Mouse (Mus musculus): ENCODE results near the gene 1700029P11Rik. TPM values are rescaled to one million over a fixed set of nuclear protein-coding genes. Genes with fewer than 3 reads are reported as not detected.

Gene 1700029P11Rik
- polyA plus RNA-seq, 1 experiment from 2014 or later, result not detected

DNA sequence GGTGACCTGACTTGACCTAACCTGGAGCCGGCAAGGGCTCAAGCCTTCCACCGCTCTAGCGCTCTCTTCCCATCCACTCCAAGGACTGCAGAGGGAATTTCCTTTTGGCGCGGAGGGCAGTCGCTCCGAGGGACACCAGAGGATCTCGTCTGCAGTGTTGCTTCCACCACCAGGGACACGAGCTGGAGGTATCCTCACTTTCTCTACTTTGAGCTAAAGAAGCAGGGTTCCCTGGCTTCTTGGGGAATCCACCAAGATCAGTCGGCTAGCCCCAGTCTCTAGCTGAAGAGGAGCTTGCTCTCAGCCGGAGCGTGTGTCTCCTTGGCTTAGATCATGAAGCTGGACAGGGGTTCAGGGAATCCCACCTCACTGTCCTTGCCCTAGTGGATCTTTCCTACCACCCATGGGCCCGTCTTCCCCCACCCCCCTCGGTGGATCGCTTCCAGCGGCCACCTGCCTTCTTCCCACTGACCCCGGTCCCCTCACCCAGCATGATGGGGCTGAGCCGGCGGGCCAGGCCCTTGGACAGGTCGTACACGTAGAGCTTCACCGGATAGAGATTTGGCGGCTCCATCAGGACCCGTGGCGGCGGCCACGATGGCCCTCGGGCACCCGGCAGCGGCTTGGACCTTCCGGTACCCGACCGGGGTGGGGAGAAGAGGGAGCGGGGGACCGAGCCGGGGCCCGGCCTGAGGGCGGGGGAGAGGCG, 35.2 kb downstream of the 1700029P11Rik start:
- H3K9ac ChIP-seq, result peak overlapping the region; percentile 81
- H3K27me3 ChIP-seq, result no peaks in the 10 kb centered on the region
- ATAC-seq (replicated peaks; ENCODE audit: insufficient number of reproducible peaks, insufficient read depth, low FRiP score, low read depth), result no peak; the same call in 1 of the 2 replicates
- peaks cover 22% of the 10 kb centered on the region for H3K4me1 ChIP-seq (replicated peaks)
- H3K9me3 ChIP-seq (replicated peaks), result no peaks in the 10 kb centered on the region
- peaks cover 8% of the 10 kb centered on the region; the same call in 1 of the 2 replicates for H3K36me3 ChIP-seq
- peak overlapping the region; percentile 83 for H3K4me2 ChIP-seq
- WGBS, result under 1% methylated on average over 39 of the region's 39 CpGs
- H3K27ac ChIP-seq, result peak overlapping the region; percentile 81
- peak overlapping the region; percentile 80 for H3K4me3 ChIP-seq

DNA sequence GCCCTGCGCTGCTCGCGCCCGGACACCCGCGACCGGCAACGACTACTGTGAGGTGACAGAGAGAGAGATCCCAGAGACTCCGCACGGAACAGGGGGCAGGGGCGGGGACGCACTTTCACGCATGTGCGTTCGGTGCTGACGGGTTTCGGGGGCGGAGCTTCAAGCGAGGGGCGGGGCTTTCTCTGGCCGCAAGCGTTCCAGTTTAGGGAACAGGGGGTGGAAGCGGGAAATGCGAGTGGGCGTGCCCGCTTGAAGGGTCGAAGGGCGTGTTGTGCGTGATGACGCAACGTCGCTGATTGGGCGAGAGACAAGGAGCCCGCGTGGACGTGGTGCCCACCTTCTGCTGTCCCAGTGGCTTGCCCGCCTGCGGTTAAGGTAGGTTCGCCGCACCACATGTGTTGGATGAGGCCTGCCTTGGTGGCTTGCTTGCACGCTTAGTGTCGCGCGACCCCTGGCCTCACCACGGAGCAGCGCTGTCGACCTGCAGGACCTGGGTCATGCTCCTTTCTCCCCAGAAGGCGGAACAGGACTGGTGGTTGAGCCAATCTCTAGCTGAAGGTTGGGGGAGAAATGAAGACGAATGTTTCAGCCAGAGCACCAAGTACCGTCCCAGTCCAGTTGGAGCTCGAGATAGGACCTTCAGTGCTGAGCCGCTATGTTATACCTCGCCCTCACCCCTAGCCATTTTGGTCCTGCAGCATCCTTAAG, 35.9 kb downstream of the 1700029P11Rik start:
- ATAC-seq (replicated peaks; ENCODE audit: insufficient number of reproducible peaks, insufficient read depth, low FRiP score, low read depth), result peak; percentile 96
- WGBS, result under 1% methylated on average over 53 of the region's 53 CpGs
- H3K36me3 ChIP-seq, result peaks cover 8% of the 10 kb centered on the region; the same call in 1 of the 2 replicates
- no peaks in the 10 kb centered on the region for H3K9me3 ChIP-seq (replicated peaks)
- H3K4me1 ChIP-seq (replicated peaks), result peaks cover 22% of the 10 kb centered on the region
- H3K9ac ChIP-seq, result peak overlapping the region; percentile 81
- peak overlapping the region; percentile 81 for H3K27ac ChIP-seq
- H3K27me3 ChIP-seq, result no peaks in the 10 kb centered on the region
- peak overlapping the region; percentile 83 for H3K4me2 ChIP-seq
- peak overlapping the region; percentile 80 for H3K4me3 ChIP-seq

DNA sequence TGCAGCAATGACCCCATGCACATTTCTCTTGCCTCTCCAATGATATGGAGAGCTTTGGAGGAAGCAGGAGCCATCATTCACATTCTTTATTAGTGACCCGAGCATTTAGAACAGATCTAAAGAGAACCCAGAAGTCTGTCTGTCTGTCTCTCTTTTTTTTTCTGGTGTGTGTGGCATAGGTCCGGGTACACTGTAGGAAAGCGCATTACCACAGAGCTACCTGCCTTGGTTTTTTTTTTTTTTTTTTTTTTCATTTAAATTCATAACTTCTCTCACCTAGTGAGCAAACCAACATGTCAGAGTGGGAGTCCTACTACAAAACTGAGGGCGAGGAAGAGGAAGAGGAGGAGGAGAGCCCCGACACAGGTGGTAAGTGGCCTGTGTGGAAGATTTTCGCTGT, 36.5 kb downstream of the 1700029P11Rik start:
- peak overlapping the region; percentile 83 for H3K4me2 ChIP-seq
- no peak for ATAC-seq (replicated peaks; ENCODE audit: insufficient number of reproducible peaks, insufficient read depth, low FRiP score, low read depth)
- peak overlapping the region; percentile 80 for H3K4me3 ChIP-seq
- H3K27ac ChIP-seq, result peak overlapping the region; percentile 81
- H3K36me3 ChIP-seq, result peaks cover 11% of the 10 kb centered on the region; the same call in 1 of the 2 replicates
- no peaks in the 10 kb centered on the region for H3K27me3 ChIP-seq
- peak overlapping the region; percentile 81 for H3K9ac ChIP-seq
- H3K9me3 ChIP-seq (replicated peaks), result no peaks in the 10 kb centered on the region
- peaks cover 22% of the 10 kb centered on the region for H3K4me1 ChIP-seq (replicated peaks)
- WGBS, result 19% methylated on average over 6 of the region's 6 CpGs

DNA sequence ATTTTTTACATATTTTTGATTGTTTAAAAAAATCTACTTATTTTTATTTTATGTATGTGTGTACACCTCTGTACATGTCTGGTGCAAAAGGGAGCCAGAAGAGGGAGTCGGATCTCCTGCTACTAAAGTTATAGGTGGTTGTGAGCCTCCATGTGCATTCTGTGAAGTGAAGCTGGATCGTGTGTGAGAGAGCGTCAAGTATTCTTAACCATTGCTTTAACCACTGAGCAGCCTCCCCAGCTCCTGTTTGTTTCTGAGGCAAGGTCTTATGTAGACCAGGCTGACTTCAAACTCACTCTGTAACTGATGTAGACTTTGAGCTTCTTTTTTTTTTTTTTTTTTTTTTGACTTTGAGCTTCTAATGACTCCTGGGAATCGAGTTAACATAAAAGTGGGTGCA, 37.1 kb downstream of the 1700029P11Rik start:
- Histone ChIP-seq H3K4me1 (replicated peaks) (peaks cover 22% of the 10 kb centered on the region), H3K36me3 (peaks cover 12% of the 10 kb centered on the region; the same call in 1 of the 2 replicates), H3K9me3 (replicated peaks) (no peaks in the 10 kb centered on the region), H3K4me3 (0 out of 2 replicates have a peak overlapping the region, but pooled peaks have one; percentile 0), H3K27ac (no peak overlapping the region), H3K9ac (no peak overlapping the region), H3K4me2 (no peak overlapping the region), H3K27me3 (no peaks in the 10 kb centered on the region)
- WGBS, result 73% methylated on average over 4 of the region's 4 CpGs
- ATAC-seq (replicated peaks; ENCODE audit: insufficient number of reproducible peaks, insufficient read depth, low FRiP score, low read depth), result no peak

DNA sequence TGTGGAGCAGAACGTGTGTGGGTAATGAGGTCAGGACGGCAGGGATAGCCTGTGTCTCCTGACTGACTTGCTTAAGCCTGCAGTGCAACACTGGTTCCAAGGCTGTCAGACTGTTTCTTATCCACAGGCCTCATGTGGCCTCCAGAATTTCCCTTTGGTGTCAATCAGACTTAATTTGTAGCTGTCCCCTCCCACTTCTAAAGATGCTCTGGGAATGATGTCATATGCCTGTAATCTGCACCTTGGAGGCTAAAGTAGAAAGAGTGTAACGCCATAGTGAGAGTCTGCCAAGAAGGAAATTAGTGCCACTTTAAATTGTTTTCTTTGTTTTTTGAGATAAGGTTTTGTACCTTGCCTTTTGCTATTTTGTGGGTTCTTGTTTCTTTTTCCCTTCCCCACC, 38.9 kb downstream of the 1700029P11Rik start:
- 39% methylated on average over 3 of the region's 3 CpGs for WGBS
- Histone ChIP-seq H3K4me2 (no peak overlapping the region), H3K4me1 (replicated peaks) (peaks cover 22% of the 10 kb centered on the region), H3K36me3 (peaks cover 26% of the 10 kb centered on the region), H3K4me3 (no peak overlapping the region), H3K27me3 (no peaks in the 10 kb centered on the region), H3K27ac (no peak overlapping the region; the same call in 1 of the 2 replicates), H3K9ac (no peak overlapping the region), H3K9me3 (replicated peaks) (no peaks in the 10 kb centered on the region)
- no peak for ATAC-seq (replicated peaks; ENCODE audit: insufficient number of reproducible peaks, insufficient read depth, low FRiP score, low read depth)

DNA sequence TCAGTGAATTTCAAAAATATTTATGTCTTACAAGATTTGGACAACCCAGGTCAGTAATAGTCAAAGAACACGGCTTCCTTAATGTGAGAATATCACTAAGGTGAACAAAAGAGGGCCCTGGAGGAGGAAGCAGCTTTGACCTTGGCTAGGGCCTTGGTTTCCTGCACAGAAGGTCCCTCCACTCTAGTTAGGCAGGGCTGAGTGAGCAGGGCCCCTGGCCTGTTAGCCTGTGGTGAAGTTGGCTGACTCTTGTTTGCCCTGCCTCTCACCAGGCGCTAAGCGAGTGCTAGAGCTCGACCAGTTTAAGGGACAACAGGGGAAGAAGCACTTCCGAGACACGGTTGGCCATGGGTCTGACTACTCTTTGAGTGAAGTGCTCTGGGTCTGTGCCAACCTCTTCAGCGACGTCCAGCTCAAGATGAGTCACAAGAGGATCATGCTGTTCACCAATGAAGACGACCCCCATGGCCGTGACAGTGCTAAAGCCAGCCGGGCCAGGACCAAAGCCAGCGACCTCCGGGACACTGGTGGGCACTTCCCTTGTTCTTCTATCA, 42.3 kb downstream of the 1700029P11Rik start:
- Histone ChIP-seq H3K9me3 (replicated peaks) (no peaks in the 10 kb centered on the region), H3K9ac (no peak overlapping the region), H3K27ac (0 out of 2 replicates have a peak overlapping the region, but pooled peaks have one; percentile 10), H3K36me3 (peaks cover 56% of the 10 kb centered on the region), H3K4me1 (replicated peaks) (peaks cover 5% of the 10 kb centered on the region; the same call in 1 of the 2 replicates), H3K4me2 (no peak overlapping the region), H3K27me3 (no peaks in the 10 kb centered on the region), H3K4me3 (no peak overlapping the region)
- no peak for ATAC-seq (replicated peaks; ENCODE audit: insufficient number of reproducible peaks, insufficient read depth, low FRiP score, low read depth)
- 57% methylated on average over 13 of the region's 13 CpGs for WGBS

DNA sequence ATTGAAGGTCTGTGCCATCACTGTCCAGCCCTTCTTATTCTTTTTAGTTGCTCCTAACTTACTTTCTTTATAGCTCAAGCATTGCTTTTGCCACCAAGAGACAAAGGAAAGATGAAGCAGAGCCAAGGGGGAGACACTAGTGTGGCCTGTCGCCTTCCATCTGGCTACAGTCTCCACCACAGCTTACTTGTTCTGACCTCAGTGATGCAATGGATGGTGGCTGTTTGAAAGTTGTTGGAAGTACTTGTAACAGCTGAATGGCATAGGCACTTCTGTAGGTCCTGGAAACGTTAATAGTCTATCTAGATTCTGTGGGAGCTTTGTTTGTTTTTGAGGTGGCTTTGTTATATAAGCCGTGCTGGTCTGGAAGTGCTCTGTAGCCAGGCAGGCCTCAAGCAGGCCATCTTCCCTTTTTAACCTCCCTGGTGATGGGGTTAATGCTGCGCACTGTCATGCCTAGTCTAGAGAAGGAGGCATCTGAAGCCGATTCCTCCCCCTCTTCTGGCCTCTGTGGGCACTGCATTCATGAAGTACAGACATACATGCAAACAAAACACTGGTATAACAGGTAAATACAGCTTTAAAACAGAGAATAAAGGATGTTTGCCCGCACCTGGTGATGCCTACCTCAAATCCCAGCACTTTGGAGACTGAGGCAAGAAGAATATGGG, 43.8 kb downstream of the 1700029P11Rik start:
- 80% methylated on average over 6 of the region's 6 CpGs for WGBS
- Histone ChIP-seq H3K4me1 (replicated peaks) (peaks cover 3% of the 10 kb centered on the region; the same call in 1 of the 2 replicates), H3K27me3 (no peaks in the 10 kb centered on the region), H3K9me3 (replicated peaks) (no peaks in the 10 kb centered on the region), H3K27ac (no peak overlapping the region), H3K4me2 (no peak overlapping the region), H3K9ac (no peak overlapping the region), H3K4me3 (no peak overlapping the region), H3K36me3 (peaks cover 64% of the 10 kb centered on the region)
- ATAC-seq (replicated peaks; ENCODE audit: insufficient number of reproducible peaks, insufficient read depth, low FRiP score, low read depth), result no peak

DNA sequence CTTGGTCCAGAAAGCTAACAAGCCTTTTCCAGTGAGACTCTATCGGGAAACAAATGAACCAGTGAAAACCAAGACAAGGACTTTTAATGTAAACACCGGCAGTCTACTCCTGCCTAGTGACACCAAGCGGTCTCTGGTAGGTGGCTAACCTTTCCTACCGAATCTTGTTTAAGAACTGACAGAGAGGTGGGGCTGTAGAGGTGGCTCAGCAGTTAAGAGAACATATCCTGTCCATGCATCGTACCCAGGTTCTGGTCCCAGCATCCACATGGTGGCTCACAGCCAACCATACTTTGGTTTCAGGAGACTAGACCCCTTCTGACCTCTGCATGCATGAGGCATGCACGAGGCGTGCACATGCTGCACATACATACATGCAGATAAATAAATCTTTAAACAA, 46.9 kb downstream of the 1700029P11Rik start:
- Histone ChIP-seq H3K36me3 (peaks cover 80% of the 10 kb centered on the region), H3K27me3 (no peaks in the 10 kb centered on the region), H3K27ac (no peak overlapping the region), H3K4me1 (replicated peaks) (peaks cover 3% of the 10 kb centered on the region; the same call in 1 of the 2 replicates), H3K4me2 (no peak overlapping the region), H3K9me3 (replicated peaks) (no peaks in the 10 kb centered on the region), H3K4me3 (no peak overlapping the region), H3K9ac (no peak overlapping the region)
- 90% methylated on average over 7 of the region's 7 CpGs for WGBS
- no peak for ATAC-seq (replicated peaks; ENCODE audit: insufficient number of reproducible peaks, insufficient read depth, low FRiP score, low read depth)

DNA sequence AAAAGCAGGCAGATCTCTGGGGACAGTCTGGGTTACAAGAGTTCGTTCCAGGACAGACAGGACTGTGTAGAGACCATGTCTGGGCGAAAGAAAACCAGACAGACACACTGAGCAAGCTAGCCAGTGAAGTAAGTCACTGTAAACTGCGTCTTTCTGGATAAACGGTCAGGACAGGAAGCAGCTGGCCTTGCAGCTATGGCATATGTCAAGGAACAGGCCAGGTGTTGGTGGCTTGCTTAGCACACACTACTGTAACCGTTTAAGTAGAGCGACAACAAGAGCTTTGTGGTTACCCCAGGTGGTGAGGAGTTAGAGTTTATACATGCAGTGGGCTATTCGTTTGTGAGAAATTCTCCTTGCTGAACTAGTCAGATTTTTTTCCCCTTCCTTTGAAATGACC, 47.4 kb downstream of the 1700029P11Rik start:
- H3K9me3 ChIP-seq (replicated peaks), result no peaks in the 10 kb centered on the region
- no peak for ATAC-seq (replicated peaks; ENCODE audit: insufficient number of reproducible peaks, insufficient read depth, low FRiP score, low read depth)
- no peak overlapping the region for H3K4me3 ChIP-seq
- H3K36me3 ChIP-seq, result peaks cover 83% of the 10 kb centered on the region
- H3K27me3 ChIP-seq, result no peaks in the 10 kb centered on the region
- H3K4me2 ChIP-seq, result no peak overlapping the region
- no peak overlapping the region for H3K9ac ChIP-seq
- no peaks in the 10 kb centered on the region for H3K4me1 ChIP-seq (replicated peaks)
- H3K27ac ChIP-seq, result no peak overlapping the region
- 86% methylated on average over 7 of the region's 7 CpGs for WGBS

All from heart, embryonic 15.5 days (tissue).